Mouse (Mus musculus) adrenal gland (tissue): ENCODE results near the gene Accs.

Experiments
- intact Hi-C: fragments of 180-260 bp; cut with DNase I; formaldehyde crosslinking; loops from one replicate; pipeline ENCODE4 v1.15.1; 2025

Gene Accs

GRCm38 (mm10) chr2:93863229-93863628 is 13.5 kb upstream of the Accs start:
- intact Hi-C loops, result no loop called here

GRCm38 (mm10) chr2:93858845-93859244 is 9.1 kb upstream of the Accs start:
- intact Hi-C loops, result no loop called here

GRCm38 (mm10) chr2:93851303-93851702 is 1.6 kb upstream of the Accs start:
- intact Hi-C loops, result no loop called here

GRCm38 (mm10) chr2:93850317-93850944 is 688 bp upstream of the Accs start:
- intact Hi-C loops, result no loop called here

GRCm38 (mm10) chr2:93841349-93841748 is 8.4 kb downstream of the Accs start:
- intact Hi-C loops, result no loop called here

- intact Hi-C loops, result no loop called here
These were observed 9.6 kb downstream of the Accs start for GRCm38 (mm10) chr2:93840109-93840508.

GRCm38 (mm10) chr2:93838931-93839330 is 10.8 kb downstream of the Accs start:
- intact Hi-C loops, result no loop called here

- intact Hi-C loops, result no loop called here
These were observed 13.4 kb downstream of the Accs start for GRCm38 (mm10) chr2:93836232-93836785.

- intact Hi-C loops, result no loop called here
These were observed 14.1 kb downstream of the Accs start for GRCm38 (mm10) chr2:93835596-93835995.

GRCm38 (mm10) chr2:93823519-93823918 is 26.2 kb downstream of the Accs start:
- intact Hi-C loops, result no loop called here

- intact Hi-C loops, result no loop called here
These were observed 27.5 kb downstream of the Accs start, which contains the start of gene Ext2 for GRCm38 (mm10) chr2:93822045-93822749. TSS of gene Ext2 (minus strand) at chr2:93822568.

GRCm38 (mm10) chr2:93817791-93818190 is 32.0 kb downstream of the Accs start:
- intact Hi-C loops, result loop anchor here (10.0 kb wide), 1 partner anchor 343 kb away; no protein-coding TSS in a partner anchor

- intact Hi-C loops, result loop anchor here (10.0 kb wide), 1 partner anchor 339 kb away; no protein-coding TSS in a partner anchor
These were observed 36.4 kb downstream of the Accs start for GRCm38 (mm10) chr2:93813343-93813742.

- intact Hi-C loops, result loop anchor here (10.0 kb wide), 1 partner anchor 337 kb away; no protein-coding TSS in a partner anchor
These were observed 37.9 kb downstream of the Accs start for GRCm38 (mm10) chr2:93811812-93812211.

GRCm38 (mm10) chr2:93809931-93810330 is 39.8 kb downstream of the Accs start:
- intact Hi-C loops, result loop anchor here (10.0 kb wide), 1 partner anchor 335 kb away; no protein-coding TSS in a partner anchor

- intact Hi-C loops, result no loop called here
These were observed 41.7 kb downstream of the Accs start for GRCm38 (mm10) chr2:93808071-93808470.

GRCm38 (mm10) chr2:93807440-93807839 is 42.3 kb downstream of the Accs start:
- intact Hi-C loops, result no loop called here

GRCm38 (mm10) chr2:93806487-93807201 is 43.1 kb downstream of the Accs start:
- intact Hi-C loops, result no loop called here

GRCm38 (mm10) chr2:93805523-93805922 is 44.2 kb downstream of the Accs start:
- intact Hi-C loops, result no loop called here

- intact Hi-C loops, result no loop called here
These were observed 44.7 kb downstream of the Accs start for GRCm38 (mm10) chr2:93805066-93805465.

- intact Hi-C loops, result no loop called here
These were observed 46.8 kb downstream of the Accs start for GRCm38 (mm10) chr2:93802947-93803346.

GRCm38 (mm10) chr2:93801097-93801496 is 48.6 kb downstream of the Accs start:
- intact Hi-C loops, result no loop called here
